Mouse (Mus musculus) gastrocnemius, adult 8-10 months (tissue): ENCODE results near the gene Ctsk. TPM values are rescaled to one million over a fixed set of nuclear protein-coding genes. Genes with fewer than 3 reads are reported as not detected.

Source experiments
- DNase-seq, 2 experiments: peaks; one replicate each; pipeline ENCODE4 v3.0.0; 2022; ENCODE audit warnings: low spot score in 2 of 2
- total RNA-seq, 4 experiments: library from RNA; stranded (reverse); gene quantifications; 2 replicates each; pipeline ENCODE4 v1.2.4; 2022

Gene Ctsk
- 1 to 10 TPM; 1.5 to 5.8 (median 3.1) TPM for total RNA-seq

DNA sequence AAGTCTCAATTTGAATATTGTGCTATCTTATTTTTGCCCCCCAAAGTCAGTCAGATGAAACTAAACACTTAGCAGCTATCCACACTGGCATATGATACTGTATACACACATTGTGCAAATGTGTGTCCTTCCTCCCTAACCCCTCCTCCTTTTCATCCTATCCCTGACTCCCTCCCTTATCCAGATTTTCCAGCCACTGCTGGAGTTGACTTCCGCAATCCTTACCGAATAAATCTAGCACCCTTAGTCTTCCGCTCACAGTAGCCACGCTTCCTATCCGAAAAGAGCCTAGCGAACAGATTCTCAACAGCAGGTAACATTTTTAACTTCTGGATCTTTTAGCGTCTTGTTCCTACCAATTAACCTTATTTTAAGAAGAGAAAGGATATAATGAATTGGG is at the start of gene Ctsk:
Gene Ctsk, plus strand, starts transcription at position 233 of the 400 bp plus-strand sequence.
- DNase-seq, result no peak

- peak in 1 of 2 experiments; percentile 20 for DNase-seq
These were observed 48.6 kb upstream of the Ctsk start for GRCm38 (mm10) chr3:95450408-95450807.

DNA sequence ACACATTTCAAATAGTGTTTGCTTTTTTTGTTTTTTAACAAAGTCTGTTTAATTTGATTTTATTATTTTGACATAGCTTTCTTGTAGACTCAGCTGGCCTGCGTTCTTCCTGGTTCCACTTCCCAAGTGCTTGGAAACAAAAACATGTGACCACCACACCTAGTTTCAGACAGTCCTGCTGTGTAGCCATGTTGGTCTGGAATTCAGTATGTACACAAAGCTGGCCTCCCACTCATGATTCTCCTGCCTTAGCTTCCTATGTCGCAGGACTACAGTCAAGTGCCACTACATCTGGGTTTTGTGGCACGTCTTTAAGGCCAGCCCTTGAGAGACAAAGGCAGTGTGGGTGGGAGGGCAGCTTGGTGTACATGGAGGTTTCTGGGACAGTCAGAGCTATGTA is 48.1 kb upstream of the Ctsk start:
- no peak for DNase-seq

DNA sequence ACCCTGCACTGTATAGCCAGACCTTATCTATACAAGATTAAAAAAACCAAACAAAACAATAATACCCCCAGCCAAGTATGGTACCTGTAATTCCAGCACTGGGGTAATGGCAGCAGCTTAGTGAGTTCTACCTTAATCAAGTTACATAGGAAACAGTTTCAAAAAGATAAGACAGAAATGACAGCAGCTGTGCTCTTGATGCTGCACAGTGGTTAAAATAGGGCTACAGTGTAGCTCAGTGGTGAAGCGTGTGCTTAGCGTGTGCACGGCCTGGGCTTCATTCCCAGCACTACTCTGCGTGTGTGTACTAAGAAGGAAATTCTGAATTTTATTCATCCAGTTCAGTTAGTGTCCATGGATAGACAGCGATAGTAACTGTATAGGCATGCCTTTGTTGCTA is 42.7 kb upstream of the Ctsk start:
- DNase-seq, result no peak

DNA sequence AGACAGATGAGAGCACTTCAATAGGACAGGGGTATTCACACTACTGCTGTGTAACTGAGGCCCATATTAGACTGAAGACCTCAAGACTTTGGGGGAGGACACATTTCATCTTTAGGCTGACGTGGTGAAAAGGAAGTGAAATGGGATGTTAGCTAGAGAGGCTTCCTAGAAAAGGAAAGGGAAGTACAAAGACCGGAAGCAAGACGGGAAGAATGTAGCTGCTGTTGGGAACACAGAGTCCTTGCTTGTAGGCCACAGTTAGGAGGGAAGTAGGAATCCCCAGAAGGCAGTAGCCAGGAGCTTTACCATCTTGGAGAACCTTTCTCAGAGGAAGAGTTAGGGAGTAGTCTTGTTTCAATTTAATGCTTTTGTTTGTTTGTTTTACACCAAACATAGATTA is 41.3 kb upstream of the Ctsk start:
- DNase-seq, result no peak

DNA sequence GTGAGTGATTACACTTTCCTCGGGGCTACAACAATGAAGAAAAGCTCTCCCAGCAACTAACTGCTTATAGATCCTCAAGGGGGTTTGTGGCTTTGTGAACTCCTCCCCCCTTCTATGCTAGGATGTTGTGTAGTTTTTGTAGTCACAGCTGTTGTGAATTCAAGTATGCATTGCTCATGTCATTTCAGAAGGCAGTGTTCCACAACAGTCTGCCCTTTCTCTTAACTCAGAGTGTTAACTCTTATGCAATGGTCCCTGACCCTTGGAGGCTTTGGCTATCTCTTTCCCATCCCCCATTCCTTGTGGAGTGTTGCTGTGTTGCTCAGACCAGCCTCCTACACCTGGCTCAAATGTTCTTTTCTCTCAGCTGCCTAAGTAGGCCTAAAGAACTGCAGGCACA is 39.7 kb upstream of the Ctsk start:
- no peak for DNase-seq

GRCm38 (mm10) chr3:95463852-95464251 is 35.2 kb upstream of the Ctsk start:
- no peak for DNase-seq

DNA sequence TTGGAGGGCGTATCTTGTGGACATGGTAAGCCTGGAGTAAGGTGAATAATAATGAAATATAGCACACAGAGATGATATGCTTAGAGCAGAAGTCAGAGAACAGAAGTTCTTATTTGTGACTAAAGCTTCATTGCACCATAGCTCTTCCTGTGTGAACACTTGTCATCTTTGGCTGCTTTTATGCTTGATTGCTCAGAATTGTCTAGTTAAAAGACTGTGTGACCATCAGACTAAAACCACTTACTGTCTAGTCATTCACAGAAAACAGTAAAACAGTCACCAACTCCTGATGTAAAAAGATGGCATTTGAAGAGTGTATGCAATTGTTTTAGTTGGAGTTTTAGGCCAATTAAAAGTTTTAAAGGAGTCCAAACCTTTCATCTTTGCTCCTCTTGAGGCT is 20.1 kb upstream of the Ctsk start:
- no peak for DNase-seq

DNA sequence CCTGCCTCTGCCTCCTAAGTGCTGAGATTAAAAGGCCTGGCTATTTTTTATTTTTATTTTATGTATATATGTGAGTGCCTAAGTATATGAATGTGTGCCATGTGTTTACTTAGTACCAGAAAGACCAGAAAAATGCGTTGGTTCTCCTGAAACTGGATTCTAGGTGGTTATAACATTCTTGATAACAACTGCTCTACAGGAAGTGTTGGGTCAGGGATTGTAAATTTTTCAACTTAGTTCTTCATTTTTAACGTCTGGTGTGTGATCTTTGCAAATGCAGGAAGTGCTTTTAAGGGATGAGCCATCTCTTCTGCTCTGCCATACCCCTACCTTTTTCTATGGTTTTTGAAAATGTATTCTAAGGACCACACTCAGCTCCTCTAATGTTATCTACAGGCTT is 12.6 kb upstream of the Ctsk start:
- DNase-seq, result no peak

DNA sequence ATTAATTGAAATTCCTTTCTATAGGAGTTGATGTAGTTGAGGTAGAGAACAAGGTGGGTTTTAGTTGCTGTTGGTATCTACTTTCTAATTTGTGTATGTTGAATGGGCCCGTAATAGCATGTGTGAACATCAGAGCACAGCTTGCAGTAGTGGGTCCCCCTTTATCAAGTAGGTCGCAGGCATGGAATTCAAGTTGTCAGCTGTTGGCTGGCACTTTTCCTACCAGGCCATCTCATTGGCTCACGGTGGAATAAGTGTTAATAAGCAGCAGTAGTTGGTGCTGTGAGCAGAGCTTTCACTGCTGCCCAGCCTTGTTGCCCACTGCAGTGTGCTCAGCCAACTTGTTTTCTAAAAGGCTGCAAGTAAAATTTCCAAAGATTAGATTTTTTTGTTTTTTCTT is 10.4 kb upstream of the Ctsk start:
- DNase-seq, result no peak

DNA sequence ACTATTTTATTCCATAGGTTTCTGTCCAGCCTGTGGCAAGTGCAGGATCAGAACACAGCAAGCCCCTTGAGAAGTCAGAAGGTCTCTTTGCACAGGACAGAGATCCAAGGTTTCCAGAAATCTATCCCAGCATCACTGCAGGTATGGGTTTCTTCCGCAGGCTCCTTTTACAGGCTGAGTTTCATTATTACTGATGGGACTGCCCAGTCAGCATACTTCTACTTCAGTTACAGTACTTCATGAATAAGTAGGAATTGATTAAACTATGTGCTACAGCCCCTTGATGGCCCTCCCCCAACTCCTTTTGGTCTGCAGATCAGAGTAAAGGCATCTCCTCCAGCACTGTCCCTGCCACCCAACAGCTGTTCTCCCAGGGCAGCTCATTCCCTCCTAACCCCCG is 8.8 kb upstream of the Ctsk start:
- no peak for DNase-seq

- DNase-seq, result peak; percentile 16 to 31
These were observed 4.7 kb upstream of the Ctsk start for GRCm38 (mm10) chr3:95494342-95494741.

- no peak for DNase-seq
These were observed 827 bp upstream of the Ctsk start for GRCm38 (mm10) chr3:95498229-95498628.

- no peak for DNase-seq
These were observed 562 bp downstream of the Ctsk start for GRCm38 (mm10) chr3:95499496-95500140.

DNA sequence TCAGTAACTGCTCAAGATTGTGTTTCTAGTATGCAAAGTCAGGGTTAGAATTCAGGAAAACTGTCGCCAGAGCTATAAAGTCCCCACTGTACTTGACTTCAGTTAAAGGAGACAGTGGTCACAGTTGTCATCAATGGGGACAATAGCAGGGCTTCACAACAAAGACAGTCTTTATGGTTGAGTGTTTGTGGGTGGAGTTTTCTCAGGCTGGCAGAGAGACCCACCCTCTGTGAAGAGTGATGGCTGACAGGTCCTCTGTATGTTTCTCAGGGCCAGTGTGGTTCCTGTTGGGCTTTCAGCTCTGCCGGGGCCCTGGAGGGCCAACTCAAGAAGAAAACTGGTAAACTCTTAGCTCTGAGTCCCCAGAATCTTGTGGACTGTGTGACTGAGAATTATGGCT is 3.3 kb downstream of the Ctsk start:
- no peak for DNase-seq

- no peak for DNase-seq
These were observed 10.3 kb downstream of the Ctsk start for GRCm38 (mm10) chr3:95509348-95509747.

GRCm38 (mm10) chr3:95511611-95512180 is 12.6 kb downstream of the Ctsk start:
- no peak for DNase-seq

GRCm38 (mm10) chr3:95516614-95517041 is 17.6 kb downstream of the Ctsk start:
- DNase-seq, result no peak

DNA sequence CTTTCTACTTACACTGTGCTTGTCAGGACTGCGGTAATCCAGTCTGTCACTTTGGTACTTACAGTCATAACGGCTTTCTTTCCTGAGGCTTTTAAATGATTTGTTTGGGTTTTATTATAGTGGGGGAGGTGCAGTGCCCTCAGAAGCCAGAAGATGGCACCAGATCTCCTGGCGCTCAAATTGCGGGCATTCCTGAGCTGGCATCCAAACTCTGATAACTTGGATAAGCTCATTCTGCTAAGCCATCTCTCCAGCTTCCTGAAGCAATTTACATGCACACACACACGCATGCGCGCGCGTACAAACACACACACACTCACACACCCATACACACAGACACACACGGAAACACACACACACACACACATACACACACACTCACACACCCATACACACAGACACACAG is 18.4 kb downstream of the Ctsk start:
- DNase-seq, result peak; percentile 22 to 25

DNA sequence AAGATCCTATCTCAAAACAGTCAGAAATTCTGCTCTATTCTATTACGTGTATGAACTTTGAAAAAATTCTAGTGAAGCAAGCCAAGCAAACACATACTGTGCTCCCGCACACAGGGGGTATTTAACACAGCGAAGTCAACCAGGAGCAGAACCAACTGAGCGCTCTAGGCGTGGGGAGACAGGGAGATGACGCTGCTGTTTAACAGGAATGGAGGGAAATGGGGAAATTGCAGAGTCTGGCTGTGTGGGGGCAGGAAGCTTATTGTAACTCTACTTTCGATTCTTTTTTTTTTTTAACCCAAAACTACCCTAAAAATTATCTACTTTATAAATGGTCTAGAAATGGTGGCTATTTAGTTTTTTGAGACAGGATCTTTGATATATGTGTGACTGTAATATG is 19.8 kb downstream of the Ctsk start:
- no peak for DNase-seq

- no peak for DNase-seq
These were observed 20.3 kb downstream of the Ctsk start for GRCm38 (mm10) chr3:95519315-95519714.

DNA sequence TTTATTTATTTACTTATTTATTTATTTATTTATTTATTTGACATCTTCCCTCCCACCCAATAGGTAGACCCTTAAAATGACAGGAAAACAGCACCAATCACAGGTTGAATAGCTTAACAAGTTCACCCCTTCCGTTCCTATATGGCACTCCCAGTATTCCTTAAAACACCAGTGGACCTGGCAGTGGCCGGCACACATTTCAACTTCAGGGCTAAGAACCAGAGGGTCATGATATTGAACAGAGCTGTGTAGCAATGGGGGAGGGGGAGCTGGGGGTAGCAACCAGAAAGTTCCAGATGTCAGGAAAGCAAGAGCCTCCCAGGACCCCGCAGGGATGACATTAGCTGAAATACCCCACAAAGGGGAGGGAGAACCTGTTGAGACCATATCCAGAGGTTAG is 21.0 kb downstream of the Ctsk start:
- DNase-seq, result no peak

- DNase-seq, result no peak
These were observed 22.1 kb downstream of the Ctsk start for GRCm38 (mm10) chr3:95521168-95521567.

DNA sequence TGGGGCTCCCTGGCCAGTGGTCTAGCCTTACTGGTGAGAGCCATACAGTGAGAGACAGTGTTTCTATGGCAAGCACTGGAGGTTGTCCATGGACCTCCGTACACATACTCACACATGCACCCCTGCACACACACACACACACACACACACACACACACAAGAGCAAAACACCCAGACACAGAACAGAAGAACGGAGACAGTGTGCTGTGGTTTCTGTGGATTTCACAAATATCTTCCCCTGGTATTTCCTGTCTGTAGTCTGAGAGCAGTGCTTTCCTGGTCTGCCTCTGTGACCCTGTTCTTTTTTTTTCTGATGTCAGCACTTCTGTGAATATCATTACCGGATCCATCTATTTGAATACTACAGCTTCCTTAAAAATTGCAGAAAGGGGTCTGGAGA is 24.6 kb downstream of the Ctsk start:
- no peak for DNase-seq
